Mouse (Mus musculus): Measurements from ENCODE around the gene Paqr8.
"Not testable (repeated sequence)": the region's sequence is repeated elsewhere in the genome, so short reads cannot be mapped to it uniquely, and the experiment has no call there.

Gene Paqr8

GRCm38 (mm10) chr1:20912527-20913171 lies 22.2 kb downstream of the Paqr8 start:
- no peak for DNase-seq

DNA sequence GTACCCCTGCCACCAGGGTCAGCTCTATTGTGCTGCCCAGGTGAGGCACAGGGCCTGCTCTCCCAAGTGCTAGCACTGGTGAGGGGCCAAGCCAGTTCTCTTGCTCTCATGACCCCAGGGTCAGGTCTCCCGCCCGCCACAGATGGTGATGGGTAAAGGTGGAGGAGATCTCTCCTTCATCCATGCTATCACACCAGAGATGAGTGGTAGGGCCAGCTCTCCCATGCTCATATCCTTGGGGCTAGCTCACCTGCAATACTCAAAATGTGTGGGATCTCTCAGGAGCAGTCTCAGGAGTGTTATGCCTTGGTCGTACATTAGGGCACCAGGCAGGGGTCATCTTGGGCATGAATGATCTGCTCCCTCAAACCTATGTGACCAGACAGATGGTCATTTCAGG lies 24.4 kb downstream of the Paqr8 start:
- DNase-seq, result no peak

- DNase-seq, result no peak
Measured at GRCm38 (mm10) chr1:20915608-20916007, 25.2 kb downstream of the Paqr8 start.

DNA sequence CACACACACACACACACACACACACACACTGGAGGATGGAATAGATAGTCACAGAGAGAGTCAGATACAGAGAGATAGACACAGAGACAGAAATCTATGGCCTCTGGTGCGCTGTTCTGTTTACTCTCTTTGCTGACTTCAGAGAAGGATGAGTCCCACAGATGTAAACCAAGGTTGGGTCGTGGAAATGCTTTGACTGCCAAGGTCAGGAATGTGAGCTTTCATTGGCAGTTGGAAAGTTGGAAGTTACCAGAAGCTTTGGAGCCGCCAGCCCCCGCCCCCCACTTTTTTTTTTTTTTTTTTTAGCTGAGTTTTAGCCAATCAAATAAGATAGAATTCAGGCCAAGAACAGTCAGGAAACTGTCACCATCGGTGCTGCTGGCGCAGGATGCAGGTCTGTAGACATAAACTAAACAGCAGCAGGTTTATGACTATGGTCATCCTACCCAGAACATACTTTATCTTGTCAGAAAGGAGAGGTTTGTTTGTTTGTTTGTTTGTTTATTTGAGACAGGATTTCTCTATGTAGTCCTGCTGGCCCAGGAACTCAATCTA lies 27.2 kb downstream of the Paqr8 start:
- no peak for DNase-seq

DNA sequence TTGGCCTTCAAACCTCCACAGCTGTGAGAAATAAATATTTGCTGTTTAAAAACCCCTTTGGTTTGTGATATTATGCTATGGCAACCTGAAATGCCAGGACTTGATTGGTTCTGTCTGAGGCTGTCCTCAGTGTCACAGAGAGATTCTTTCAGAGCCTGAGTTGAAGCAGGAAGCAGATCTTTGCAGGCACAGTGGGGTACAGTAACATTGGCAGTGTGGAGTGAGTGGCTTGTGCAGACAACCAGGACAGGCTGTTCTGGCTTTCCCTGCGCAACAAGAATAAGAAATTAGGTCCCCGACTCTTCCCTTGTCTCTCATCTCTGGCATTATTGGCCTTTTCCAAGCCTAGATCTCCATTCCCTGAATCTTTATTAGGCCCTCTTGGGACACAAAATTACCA lies 29.3 kb downstream of the Paqr8 start:
- DNase-seq, result no peak

DNA sequence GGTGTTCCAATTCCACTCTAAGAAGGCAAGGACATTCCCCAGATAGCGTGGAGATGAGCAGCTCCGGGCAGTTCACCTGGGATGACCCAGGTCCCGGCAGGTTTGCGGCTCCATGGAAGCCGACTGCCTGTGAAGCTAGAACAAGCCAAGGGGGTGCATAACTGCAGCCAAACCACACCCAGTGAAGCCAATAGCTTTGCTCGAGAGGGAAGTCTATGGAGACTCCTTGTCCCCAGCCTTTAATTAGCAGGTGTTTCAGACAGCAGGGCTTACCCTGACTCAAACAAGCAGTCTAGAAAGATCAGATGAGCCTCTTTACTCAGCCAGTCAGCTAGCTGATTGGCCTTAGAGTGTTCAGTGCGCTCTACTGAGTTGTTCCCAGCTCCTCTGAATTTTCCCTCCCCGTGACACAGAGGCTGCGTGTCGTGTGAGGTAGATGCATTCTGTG lies 30.7 kb downstream of the Paqr8 start:
- DNase-seq, result no peak

GRCm38 (mm10) chr1:20922612-20923399 lies 32.4 kb downstream of the Paqr8 start:
- DNase-seq, result no peak

- not testable (repeated sequence) for DNase-seq
Measured at GRCm38 (mm10) chr1:20925324-20925723, 34.9 kb downstream of the Paqr8 start.

DNA sequence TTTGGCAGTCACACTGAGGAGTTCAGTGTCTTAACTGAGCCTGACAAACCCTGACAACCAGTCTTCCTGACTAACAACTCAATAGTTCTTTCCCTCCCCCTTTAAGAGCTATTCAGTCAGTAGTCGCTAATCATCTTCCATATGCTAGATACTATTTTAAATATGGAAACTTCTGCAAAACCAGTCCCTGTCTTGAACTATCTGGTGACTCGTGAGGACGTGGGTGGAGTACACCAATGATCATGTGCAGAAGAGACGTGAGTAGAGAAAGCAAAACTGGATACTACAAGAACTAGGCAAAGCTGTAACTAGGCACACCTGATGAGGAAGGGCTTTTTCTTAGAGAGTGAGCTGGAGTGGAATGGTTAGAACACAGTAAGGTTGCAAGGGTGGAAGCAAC lies 35.5 kb downstream of the Paqr8 start:
- DNase-seq, result no peak

DNA sequence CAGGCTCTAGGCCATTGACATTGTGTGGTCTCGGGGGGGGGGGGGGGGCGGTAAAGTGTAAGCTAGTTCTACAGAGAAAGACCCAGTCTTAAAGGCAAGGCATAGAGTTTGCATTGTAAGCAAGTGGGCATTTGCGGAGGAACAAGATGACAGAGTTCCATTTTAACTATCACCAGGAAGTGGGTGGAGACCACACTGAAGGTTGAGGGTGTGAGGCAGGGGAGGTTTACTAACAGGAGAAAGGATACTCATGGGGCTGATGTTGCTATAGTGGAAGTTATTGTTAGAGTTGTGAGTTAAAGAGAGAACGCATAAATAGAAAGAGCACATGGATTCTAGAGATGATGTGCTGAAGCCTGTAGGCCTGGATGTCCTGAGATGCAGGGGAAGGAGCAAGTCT lies 36.0 kb downstream of the Paqr8 start:
- no peak for DNase-seq

GRCm38 (mm10) chr1:20928487-20928886 lies 38.1 kb downstream of the Paqr8 start:
- DNase-seq, result no peak

GRCm38 (mm10) chr1:20933457-20933856 lies 43.1 kb downstream of the Paqr8 start:
- DNase-seq, result peak; percentile 57

GRCm38 (mm10) chr1:20935106-20935505 lies 44.7 kb downstream of the Paqr8 start:
- no peak for DNase-seq

DNA sequence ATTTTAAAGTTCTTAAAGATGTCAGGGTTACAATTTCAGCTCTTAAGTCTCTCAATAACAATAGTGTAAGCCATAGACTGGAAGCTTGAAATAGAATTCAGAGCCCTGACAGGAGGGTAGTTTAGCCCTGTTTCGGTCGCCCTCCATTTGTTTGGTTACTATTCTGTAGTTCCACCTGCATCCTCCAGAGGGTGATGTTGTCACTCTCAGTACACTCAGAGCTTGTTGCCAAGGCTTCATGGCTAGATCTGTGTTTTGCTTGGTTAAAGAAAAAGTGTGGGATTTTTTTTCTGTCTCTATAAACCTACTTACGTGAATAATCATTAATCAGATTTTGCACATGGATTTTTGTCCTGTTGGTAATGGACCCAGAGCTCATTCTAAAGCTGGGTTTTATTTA lies 48.6 kb downstream of the Paqr8 start:
- DNase-seq, result peak; percentile 36

GRCm38 (mm10) chr1:20940151-20940550 lies 49.7 kb downstream of the Paqr8 start:
- DNase-seq, result peak; percentile 46

GRCm38 (mm10) chr1:20941322-20941721 lies 50.9 kb downstream of the Paqr8 start:
- DNase-seq, result no peak

- no peak for DNase-seq
Measured at GRCm38 (mm10) chr1:20941857-20942256, 51.5 kb downstream of the Paqr8 start.

DNA sequence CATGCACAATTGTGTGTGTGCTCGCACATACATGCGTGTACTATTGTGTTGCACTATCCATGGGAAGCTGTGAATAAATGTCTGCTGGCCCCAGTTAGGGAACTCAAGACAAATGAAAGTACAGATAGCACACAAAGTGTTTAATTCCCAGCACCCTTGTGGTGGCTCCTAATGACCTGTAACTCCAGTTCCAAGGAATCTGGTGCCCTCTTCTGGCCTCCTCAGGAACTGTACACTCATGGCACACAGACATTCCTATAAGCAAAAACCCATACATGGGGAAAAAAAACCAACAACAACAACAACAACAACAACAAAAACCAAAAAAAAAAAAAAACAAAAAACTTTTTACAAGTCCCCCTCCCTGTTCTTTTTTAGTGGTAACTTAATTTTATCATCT lies 52.6 kb downstream of the Paqr8 start:
- DNase-seq, result no peak

DNA sequence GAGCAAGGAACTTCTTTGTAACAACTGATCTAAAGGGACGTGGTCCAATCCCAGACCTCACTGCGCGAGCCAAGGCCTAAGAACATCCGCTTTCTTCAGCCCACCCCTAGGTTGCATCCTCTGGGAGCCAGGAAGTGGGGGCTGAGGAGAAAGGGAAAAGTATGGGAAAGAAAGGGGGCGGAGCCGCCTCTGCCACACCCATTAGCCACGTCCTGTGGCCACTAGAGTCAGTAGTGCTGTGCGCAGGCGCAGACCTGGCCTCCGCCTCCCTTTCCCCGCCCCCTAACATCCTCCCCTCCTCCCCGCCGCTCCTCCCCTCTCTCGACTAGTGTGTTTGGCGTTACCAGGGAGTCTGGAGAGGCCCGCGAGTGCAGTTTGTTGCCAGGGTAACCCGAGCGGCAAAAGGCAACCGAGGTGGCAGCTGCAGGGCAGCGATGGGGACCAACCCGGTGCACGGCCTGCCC lies 60.9 kb downstream of the Paqr8 start, which contains the start of gene Efhc1:
Gene Efhc1 (plus strand): TSS at position 327 of the 464 bp plus-strand sequence.
- DNase-seq, result peak; percentile 87

DNA sequence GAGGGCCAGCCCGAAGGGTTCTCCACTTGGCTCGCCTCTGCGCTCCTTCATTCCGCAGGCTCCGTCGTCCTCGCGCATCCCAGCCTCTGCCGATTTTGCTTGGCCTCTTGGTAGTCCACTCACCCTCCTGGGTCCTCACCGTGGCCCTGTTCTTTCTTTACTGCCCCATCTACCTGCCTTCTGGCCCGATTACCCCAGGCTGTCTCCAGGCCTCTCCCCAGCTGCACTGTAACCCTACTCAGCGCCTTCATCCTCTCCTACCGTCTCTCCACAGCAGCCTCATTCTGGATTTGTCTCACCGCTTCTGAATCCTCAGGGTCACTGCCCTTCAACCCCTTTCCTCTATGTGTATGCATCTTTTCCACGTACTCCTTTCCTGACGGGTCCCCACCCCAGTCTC lies 61.4 kb downstream of the Paqr8 start:
- no peak for DNase-seq

DNA sequence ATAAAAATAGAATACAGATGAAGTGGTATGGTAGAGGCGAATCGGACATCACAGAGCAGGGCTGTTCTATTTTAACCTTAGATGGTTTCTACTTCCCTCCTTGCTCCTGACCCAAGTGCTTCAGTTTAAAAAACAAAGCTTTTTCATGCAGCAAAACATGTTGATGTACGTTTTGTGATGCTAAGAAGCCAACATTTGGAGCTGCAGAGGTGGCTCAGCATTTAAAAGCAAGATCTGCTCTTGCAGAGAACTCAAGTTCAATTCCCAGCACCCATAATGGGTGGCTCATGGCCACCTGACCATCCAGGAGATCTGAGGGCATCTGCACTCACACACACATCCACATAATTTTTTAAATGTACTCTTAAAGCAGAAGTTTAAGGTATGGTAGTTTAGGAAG lies 64.5 kb downstream of the Paqr8 start:
- DNase-seq, result no peak

- DNase-seq, result no peak
Measured at GRCm38 (mm10) chr1:20969642-20970041, 79.2 kb downstream of the Paqr8 start.

DNA sequence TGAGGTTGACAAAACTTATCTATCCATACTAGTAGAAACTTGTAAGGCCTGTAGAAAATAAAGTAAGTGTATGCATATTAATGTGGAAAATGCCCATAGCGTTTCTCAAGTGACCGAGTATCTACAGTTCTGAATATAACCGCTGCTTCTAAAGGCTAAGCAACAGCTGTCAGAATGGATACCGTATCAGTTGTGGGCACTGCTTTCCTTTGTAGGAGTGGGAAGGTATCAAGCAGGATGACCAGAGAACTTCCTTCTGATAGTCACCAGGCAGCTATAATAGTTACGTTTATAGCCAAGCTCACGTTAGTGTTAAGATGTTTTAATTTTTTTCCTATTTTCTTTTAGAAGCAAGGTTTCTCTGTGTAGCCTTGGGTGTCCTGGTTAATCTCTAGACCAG lies 83.0 kb downstream of the Paqr8 start:
- no peak for DNase-seq

All from kidney, adult 18-20 months (tissue).